Mouse (Mus musculus): Measurements from ENCODE around the gene Otp.

GRCm38 (mm10) chr13:94870461-94871186, 4.8 kb upstream of the Otp start:
- TF ChIP-seq GATA1 (IDR thresholded peaks at IDR 0.05; ENCODE audit: low read length) (no peak), TAL1 (IDR thresholded peaks at IDR 0.05; ENCODE audit: low read length) (no peak)
